Mouse (Mus musculus): ENCODE data around the gene Tspan18. TPM values are rescaled to one million over a fixed set of nuclear protein-coding genes. Genes with fewer than 3 reads are reported as not detected.

Gene Tspan18
- polyA plus RNA-seq, 1 experiment, result 8.8 TPM

DNA sequence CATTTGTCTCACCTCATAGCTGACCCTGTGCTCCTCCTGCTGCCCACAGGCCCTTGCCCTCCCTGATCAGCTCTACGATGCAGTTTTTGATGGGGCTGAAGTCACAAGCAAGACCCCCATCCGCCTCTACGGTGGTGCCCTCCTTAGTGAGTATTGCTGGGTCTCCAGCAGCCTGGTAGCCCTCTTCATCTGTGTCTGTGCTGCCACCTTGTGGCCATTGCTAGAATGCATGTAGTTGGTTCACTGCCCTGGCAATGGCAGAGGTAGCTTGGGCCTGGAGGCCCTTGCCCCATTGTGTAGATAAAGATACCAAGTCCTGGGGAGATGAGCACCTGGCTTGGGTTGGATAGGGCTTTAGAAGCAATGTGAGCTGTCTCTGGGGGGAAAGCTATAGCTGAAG is 135.5 kb downstream of the Tspan18 start:
- TF ChIP-seq GATA1 (IDR thresholded peaks at IDR 0.05; ENCODE audit: borderline replicate concordance, low read length), result no peak
- TF ChIP-seq FLI1 (IDR thresholded peaks at IDR 0.05; ENCODE audit: low read length), result no peak
- peaks cover 7% of the 10 kb centered on the region for H3K36me3 ChIP-seq (replicated peaks; ENCODE audit: low read length)
- peaks cover 10% of the 10 kb centered on the region for H3K4me1 ChIP-seq
- H3K27me3 ChIP-seq (replicated peaks), result peaks cover 78% of the 10 kb centered on the region
- no peak overlapping the region for H3K4me3 ChIP-seq (replicated peaks)
- H3K9me3 ChIP-seq, result no peaks in the 10 kb centered on the region

DNA sequence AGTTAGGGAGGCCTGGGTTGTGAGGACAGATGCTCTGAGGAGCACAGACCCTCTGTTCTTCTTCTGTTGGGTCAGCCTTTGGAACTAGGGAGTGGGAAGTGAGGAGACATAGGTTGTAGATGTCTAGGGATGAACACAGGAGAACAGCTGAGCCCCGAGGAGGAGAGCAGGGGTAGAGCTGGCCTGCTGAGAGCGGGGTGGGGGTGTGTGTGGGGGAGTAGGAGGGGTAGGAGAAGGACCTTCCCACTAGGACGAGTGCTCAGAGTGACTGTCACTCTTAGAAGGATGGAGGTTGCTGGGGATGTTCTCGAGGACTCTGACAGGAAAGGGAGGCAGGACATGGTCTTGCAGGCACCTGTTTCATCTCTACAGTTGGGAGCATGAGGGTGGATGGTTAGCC is 140.5 kb downstream of the Tspan18 start:
- Histone ChIP-seq H3K9me3 (no peaks in the 10 kb centered on the region), H3K4me3 (replicated peaks) (peak overlapping the region; percentile 14), H3K36me3 (replicated peaks; ENCODE audit: low read length) (no peaks in the 10 kb centered on the region), H3K4me1 (peaks cover 17% of the 10 kb centered on the region), H3K27me3 (replicated peaks) (peaks cover 94% of the 10 kb centered on the region)
- TF ChIP-seq FLI1 (IDR thresholded peaks at IDR 0.05; ENCODE audit: low read length), result no peak
- no peak for TF ChIP-seq GATA1 (IDR thresholded peaks at IDR 0.05; ENCODE audit: borderline replicate concordance, low read length)

DNA sequence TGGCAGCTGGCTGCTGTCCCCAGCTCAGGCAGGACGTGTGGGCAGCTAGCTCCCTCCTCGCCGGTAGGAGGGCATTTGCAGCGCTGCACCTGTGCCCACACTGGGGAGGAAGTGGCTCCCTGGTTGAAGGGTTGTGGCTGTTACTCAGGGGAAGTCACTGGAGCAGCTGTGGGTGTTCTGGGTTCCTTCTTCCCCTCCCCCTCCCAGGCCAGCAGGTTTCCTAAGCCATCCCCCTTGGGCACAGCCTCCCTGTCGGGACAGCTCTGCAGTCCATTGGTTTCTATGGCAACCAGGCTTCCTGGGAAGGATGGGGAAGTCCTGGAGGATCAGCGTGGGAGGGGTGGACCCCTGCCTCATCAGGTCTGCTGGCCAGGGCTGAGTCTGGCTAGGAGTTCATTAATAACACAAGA is 141.6 kb downstream of the Tspan18 start:
- H3K4me1 ChIP-seq, result peaks cover 26% of the 10 kb centered on the region
- no peak for TF ChIP-seq GATA1 (IDR thresholded peaks at IDR 0.05; ENCODE audit: borderline replicate concordance, low read length)
- TF ChIP-seq FLI1 (IDR thresholded peaks at IDR 0.05; ENCODE audit: low read length), result no peak
- H3K9me3 ChIP-seq, result no peaks in the 10 kb centered on the region
- peaks cover 95% of the 10 kb centered on the region for H3K27me3 ChIP-seq (replicated peaks)
- no peaks in the 10 kb centered on the region for H3K36me3 ChIP-seq (replicated peaks; ENCODE audit: low read length)
- H3K4me3 ChIP-seq (replicated peaks), result peak overlapping the region; percentile 75

DNA sequence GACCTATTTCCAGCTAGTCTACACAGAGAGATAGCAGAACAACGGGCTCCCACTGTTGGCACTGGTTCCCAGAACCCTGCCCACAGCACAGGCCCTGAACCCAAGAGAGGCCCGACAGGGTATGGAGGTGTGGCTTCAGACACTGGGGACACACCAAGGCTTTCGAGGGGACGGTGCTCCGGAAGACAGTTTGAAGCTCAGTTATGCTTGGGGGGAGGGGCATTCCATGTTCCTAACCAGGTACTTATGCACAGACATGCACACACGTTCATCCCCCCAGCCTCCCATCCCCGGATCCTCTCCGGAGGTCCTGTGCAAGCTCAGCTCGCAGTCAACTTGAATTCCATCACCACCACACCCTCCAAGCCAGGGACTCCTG is 142.1 kb downstream of the Tspan18 start:
- Histone ChIP-seq H3K4me1 (peaks cover 31% of the 10 kb centered on the region), H3K4me3 (replicated peaks) (no peak overlapping the region), H3K27me3 (replicated peaks) (peaks cover 95% of the 10 kb centered on the region), H3K36me3 (replicated peaks; ENCODE audit: low read length) (no peaks in the 10 kb centered on the region), H3K9me3 (no peaks in the 10 kb centered on the region)
- TF ChIP-seq GATA1 (IDR thresholded peaks at IDR 0.05; ENCODE audit: borderline replicate concordance, low read length) (no peak), FLI1 (IDR thresholded peaks at IDR 0.05; ENCODE audit: low read length) (no peak)

DNA sequence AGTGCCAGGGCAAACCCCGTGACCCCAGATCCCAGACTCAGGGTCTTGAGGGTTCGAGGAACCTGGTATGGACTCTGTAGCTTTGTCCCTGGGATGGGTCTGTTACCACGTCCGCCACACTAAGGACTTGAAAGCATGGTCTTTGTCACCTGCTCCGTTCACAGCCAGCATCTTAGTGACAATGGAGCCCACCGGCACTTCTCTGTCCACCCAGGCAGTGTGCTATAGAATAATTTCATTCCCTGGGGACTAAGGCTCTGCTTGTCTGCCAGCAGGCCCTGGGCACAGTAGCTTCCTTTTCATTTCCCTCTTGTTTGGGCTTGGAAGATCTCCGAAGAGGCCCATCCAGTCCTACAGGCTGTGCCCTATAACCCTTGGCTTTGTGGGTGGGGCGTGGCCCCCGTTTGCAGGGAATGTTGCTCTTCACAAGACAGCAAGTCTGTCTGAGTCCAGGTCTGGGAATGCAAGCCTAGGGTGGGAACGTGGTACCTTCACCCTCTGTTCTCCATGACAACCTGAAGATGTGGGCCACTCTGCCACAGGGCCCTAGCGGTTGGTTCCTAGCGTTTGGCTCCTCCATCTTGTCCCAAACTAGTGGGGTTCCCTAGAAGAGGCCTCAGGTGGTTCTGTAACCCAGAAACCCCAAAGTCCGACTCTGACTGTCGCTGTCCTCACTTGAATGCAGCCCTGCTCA is 142.7 kb downstream of the Tspan18 start:
- Histone ChIP-seq H3K9me3 (no peaks in the 10 kb centered on the region), H3K36me3 (replicated peaks; ENCODE audit: low read length) (no peaks in the 10 kb centered on the region), H3K4me3 (replicated peaks) (no peak overlapping the region), H3K27me3 (replicated peaks) (peaks cover 95% of the 10 kb centered on the region), H3K4me1 (peaks cover 33% of the 10 kb centered on the region)
- TF ChIP-seq FLI1 (IDR thresholded peaks at IDR 0.05; ENCODE audit: low read length), result no peak
- no peak for TF ChIP-seq GATA1 (IDR thresholded peaks at IDR 0.05; ENCODE audit: borderline replicate concordance, low read length)

DNA sequence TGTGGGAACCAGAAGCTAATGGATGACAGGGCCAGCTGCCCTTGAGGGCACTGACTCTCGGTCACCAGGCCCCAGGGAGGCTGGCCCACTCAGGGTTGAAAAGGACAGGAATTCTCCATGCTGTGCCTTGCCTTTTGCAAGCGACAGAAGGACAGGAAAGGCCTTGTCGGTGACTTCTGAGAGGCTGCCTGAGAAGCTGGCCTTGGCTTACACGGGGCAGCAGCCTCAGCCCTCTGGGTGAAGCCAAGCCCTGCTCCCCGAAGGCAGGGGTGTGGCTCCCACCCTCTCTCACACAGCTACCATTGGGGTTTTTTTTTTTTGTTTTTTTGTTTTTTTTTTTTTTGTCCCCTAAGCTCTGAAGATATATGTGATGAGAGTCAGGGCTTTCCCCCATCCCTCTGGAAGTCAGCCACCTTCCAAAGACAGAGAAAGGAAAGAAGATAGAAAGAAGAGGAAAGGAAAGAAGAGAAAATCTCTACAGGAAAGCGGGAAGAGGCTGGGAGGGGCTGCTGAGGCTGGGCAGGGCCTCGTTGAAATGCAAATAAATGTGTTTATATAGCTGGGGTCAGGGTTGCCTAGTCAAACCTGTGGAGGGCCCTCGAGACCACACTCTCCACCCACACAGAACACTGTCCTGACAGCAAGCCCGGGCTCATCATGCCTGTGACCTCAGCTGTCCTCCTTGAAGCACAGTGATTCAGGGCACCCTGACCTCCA is 143.4 kb downstream of the Tspan18 start:
- H3K9me3 ChIP-seq, result no peaks in the 10 kb centered on the region
- H3K27me3 ChIP-seq (replicated peaks), result peaks cover 95% of the 10 kb centered on the region
- no peaks in the 10 kb centered on the region for H3K36me3 ChIP-seq (replicated peaks; ENCODE audit: low read length)
- H3K4me1 ChIP-seq, result peaks cover 33% of the 10 kb centered on the region
- no peak overlapping the region for H3K4me3 ChIP-seq (replicated peaks)
- TF ChIP-seq FLI1 (IDR thresholded peaks at IDR 0.05; ENCODE audit: low read length) (no peak), GATA1 (IDR thresholded peaks at IDR 0.05; ENCODE audit: borderline replicate concordance, low read length) (no peak)

DNA sequence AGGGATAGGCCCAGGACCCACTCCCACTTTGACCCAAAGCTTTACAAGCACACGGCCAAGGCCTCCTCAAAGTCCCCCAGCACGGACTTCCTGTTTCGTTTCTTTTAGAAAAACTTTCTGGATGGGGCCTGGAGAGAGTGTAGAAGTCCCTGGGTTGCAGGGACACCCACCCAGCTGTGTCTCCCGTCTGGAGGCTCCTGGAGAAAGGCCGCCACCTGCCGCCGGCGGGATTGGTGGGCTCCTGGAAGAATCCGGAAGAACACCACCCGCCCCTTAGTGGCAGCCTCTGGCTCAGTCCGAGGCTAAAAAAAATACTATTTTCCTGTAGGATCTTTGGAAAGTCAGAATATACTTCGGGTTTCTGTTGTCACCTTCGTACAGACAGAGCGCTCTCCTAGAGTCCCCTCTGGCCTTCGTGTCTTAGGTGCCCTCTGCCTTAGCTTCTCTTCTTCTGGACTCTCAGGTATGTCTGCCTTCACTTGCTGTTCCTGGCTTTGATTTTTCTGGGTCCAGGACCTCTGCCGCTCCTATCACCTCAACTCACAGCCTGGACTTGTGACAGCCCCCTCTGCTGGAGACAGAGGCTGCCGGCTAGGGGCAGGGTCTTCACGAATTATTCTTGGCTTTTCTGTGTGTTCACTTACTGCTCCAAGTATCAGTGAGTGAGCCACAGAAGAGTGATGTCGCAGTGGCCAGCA is 145.4 kb downstream of the Tspan18 start:
- Histone ChIP-seq H3K9me3 (no peaks in the 10 kb centered on the region), H3K27me3 (replicated peaks) (peaks cover 96% of the 10 kb centered on the region), H3K36me3 (replicated peaks; ENCODE audit: low read length) (no peaks in the 10 kb centered on the region), H3K4me3 (replicated peaks) (peak overlapping the region; percentile 90), H3K4me1 (peaks cover 33% of the 10 kb centered on the region)
- TF ChIP-seq GATA1 (IDR thresholded peaks at IDR 0.05; ENCODE audit: borderline replicate concordance, low read length), result no peak
- no peak for TF ChIP-seq FLI1 (IDR thresholded peaks at IDR 0.05; ENCODE audit: low read length)

DNA sequence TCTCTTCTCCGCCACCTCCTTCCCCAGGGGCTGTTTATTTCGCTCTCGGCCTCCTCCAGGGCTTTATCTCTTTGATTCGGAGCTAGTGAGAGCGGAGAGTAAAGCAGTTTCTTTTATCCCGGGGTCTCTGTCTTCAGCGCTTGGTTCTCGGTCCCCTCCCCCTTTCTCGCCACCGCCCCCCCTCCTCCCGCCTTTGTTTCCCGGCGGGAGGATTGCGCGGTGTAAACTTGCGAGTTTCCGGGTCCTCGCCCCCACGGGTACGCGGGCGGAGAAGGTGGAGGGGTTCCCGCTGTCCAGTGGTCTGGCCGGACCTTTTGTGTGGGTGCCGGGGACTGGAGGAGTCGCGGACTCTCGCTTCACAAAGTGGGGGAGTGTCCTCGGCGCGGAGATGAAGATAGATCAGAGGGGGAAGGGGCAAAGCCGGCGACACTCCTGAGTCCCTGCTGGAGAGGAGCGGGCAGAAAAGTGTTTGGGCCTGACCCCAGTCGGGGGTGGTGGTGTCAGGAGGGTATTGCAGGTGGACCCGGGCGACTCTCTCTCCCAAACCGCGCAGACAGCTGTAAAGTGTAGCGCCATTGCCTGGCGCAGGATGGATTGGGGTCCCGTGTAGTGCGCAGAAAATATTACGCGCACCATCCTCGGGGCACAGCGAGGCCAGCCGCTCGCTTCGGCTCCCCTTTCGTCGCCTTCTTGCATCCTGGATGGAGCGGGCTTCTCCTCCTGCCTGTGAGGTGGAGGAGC is 146.1 kb downstream of the Tspan18 start:
- H3K4me1 ChIP-seq, result peaks cover 33% of the 10 kb centered on the region
- no peak for TF ChIP-seq GATA1 (IDR thresholded peaks at IDR 0.05; ENCODE audit: borderline replicate concordance, low read length)
- no peak for TF ChIP-seq FLI1 (IDR thresholded peaks at IDR 0.05; ENCODE audit: low read length)
- H3K27me3 ChIP-seq (replicated peaks), result peaks cover 97% of the 10 kb centered on the region
- H3K4me3 ChIP-seq (replicated peaks), result peak overlapping the region; percentile 90
- H3K36me3 ChIP-seq (replicated peaks; ENCODE audit: low read length), result no peaks in the 10 kb centered on the region
- H3K9me3 ChIP-seq, result no peaks in the 10 kb centered on the region

DNA sequence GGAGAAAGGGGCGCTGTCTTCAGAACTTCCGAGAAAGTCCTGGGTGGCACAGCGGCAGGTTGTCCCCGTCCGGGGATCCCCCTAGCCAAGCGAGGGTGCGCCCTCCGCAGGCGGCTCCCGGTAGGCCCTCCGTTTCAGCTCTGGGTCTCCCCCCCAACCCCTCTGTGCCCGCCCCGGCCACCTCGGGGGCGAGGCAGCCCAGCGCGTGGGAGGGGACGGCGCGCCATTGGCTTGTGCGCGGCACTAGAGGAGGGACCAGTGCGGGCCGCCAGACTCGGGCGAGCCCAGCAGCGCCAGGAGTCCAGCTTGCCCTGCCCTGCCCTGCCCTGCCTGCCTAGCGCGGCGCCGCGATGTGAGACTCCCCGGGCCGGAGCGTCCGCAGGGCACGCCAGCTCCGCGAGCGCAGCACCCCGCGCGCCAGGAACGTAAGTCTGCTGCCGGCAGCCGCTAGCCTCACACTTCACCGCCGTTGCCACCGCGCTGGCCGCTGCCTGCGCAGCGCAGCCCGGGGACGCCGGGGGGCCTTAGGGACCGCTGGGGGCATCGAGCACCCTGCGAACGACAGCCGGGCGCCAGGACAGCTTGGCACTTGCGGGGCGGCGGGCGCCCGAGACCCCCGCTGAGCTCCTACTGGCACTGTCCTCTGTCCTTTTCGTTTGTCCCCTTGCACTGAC is 146.8 kb downstream of the Tspan18 start, which contains the start of gene Trp53i11:
TSS of gene Trp53i11 (plus strand) at position 226 of the 674 bp plus-strand sequence.
- peaks cover 36% of the 10 kb centered on the region for H3K4me1 ChIP-seq
- no peaks in the 10 kb centered on the region for H3K36me3 ChIP-seq (replicated peaks; ENCODE audit: low read length)
- H3K4me3 ChIP-seq (replicated peaks), result peak within 1 kb of the TSS; percentile 90
- H3K27me3 ChIP-seq (replicated peaks), result peaks cover 97% of the 10 kb centered on the region
- TF ChIP-seq GATA1 (IDR thresholded peaks at IDR 0.05; ENCODE audit: borderline replicate concordance, low read length), result no peak
- TF ChIP-seq FLI1 (IDR thresholded peaks at IDR 0.05; ENCODE audit: low read length), result no peak
- H3K9me3 ChIP-seq, result no peaks in the 10 kb centered on the region
